Mouse (Mus musculus) adipocyte (in vitro differentiated cells): ENCODE data around the gene Tubal3.
A peak's percentile ranks its signal among the peaks of the same experiment; 100 is the strongest.
"Not testable (repeated sequence)": the region's sequence is repeated elsewhere in the genome, so short reads cannot be mapped to it uniquely, and the experiment has no call there.

Experiments
- DNase-seq: peaks from one replicate; pipeline ENCODE4 v3.0.0-alpha.2; 2016; ENCODE audit warnings: low spot score

Gene Tubal3

GRCm38 (mm10) chr13:3917571-3918311, at the start of gene Tubal3, which contains the start of gene Net1:
TSS of gene Tubal3 (plus strand) at chr13:3918274.
TSS of gene Net1 (minus strand) at chr13:3918220.
- DNase-seq: peak; percentile 82

GRCm38 (mm10) chr13:3869901-3870300, 48.2 kb upstream of the Tubal3 start:
- DNase-seq: no peak

DNA sequence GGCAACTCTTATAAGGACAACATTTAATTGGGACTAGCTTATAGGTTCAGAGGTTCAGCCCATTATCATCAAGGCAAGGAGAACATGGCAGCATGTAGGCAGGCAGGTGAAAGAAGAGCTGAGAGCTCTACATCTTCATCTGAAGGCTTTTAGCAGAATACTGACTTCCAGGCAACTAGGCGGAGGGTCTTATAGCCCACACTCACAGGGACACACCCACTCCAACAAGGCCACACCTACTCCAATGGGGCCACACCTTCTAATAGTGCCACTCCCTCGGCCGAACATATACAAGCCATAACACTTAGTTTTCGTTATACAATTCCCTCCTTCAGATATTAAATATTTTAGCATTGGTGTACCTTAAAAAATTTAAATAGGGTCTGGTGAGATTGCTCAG, 45.2 kb upstream of the Tubal3 start:
- no peak for DNase-seq

DNA sequence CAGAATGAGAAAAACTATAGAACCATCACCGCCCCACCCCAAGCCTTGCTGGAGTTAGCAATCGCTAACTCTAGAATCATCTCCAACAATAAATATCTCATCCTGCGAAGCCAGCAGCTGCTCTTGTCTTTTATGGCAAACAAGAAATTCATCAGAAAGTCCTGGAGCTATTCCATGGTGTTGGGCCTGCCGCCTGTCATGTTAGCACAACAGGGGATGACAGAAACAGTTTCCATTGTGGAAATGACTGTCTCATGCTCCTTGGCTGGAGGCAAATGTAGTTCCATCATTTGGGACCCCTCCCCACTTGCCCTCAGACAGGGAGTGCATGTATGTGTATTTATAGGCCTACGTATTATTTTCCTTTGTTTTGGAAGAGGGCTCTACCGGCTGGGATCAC, 41.6 kb upstream of the Tubal3 start:
- DNase-seq: no peak

GRCm38 (mm10) chr13:3877185-3877584, 40.9 kb upstream of the Tubal3 start:
- DNase-seq: no peak

DNA sequence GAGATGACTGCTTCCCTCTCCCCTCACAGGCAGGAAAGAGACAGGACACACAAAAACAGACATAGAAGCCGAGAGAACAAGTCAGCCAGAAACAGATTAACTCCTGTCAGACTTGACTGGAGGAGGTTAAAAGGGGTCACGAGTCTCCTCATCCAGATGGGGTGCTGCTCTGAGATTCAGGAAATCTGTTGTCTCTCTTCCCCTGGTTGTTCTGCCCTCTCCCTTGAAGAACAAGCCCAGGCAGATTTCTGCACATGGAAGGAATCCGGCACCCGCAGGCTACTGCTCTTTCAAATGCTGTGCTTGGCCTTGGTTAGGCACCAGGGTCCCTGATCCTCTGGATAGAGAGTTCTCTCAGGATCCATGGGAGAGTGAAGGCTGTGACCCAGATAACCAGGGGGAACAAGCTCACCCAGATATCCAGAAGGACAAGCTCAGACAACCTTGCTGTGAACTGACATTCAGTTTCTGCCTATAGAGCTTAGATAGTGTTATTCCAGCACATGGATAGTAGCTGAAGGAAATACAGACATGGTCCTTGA, 40.3 kb upstream of the Tubal3 start:
- no peak for DNase-seq

GRCm38 (mm10) chr13:3886663-3887062, 31.4 kb upstream of the Tubal3 start:
- no peak for DNase-seq

GRCm38 (mm10) chr13:3889111-3889510, 29.0 kb upstream of the Tubal3 start:
- DNase-seq: no peak

- no peak for DNase-seq
Observed at GRCm38 (mm10) chr13:3890061-3890460, 28.0 kb upstream of the Tubal3 start.

DNA sequence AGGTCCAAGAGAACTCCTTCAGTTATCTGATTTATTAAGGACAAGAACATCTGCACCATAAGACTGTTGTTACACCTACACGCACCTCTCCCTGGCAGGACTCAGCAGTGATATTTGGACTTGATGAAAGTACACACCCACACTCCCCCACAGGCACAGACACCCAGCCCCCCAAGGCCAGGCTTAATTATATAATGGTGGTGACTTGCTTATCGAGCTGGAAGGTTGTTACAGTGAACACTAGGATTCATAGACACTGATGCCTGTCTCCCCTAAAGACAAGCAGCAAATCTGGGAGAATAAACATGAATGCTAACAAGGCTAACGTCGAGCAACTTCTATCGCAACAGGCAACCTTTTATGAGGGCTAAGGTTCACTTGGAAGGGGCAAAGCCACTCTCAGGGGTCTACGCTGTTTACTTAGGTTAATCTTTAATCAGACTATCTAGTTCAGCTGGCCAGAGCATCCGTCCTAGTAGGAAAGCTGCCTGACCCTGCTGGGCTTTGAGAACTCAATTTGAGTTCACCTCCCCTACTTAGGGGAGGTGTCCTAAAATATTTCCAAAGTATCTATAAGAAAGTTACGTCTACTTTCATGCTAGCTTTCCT, 26.5 kb upstream of the Tubal3 start:
- no peak for DNase-seq

DNA sequence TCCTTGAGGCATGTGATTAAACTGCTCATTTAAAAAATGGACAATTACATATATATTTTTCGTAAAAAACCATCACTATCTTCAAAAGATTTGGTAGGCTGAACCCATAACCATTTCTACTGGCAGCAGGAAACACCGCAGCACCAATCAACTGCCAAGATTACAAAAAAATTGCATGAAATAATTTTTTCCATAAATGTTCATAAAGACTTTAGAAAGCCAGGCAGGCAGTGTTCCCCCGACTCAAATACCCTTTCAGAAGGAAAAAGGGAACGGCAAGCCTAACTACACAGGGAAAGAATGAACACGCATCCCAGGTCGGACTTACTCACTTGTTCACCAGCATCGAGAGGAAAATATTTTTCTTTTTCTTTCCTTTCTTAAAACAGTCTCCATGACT, 25.5 kb upstream of the Tubal3 start:
- DNase-seq: no peak

- DNase-seq: peak; percentile 87
Observed at GRCm38 (mm10) chr13:3893126-3893734, 24.8 kb upstream of the Tubal3 start.

DNA sequence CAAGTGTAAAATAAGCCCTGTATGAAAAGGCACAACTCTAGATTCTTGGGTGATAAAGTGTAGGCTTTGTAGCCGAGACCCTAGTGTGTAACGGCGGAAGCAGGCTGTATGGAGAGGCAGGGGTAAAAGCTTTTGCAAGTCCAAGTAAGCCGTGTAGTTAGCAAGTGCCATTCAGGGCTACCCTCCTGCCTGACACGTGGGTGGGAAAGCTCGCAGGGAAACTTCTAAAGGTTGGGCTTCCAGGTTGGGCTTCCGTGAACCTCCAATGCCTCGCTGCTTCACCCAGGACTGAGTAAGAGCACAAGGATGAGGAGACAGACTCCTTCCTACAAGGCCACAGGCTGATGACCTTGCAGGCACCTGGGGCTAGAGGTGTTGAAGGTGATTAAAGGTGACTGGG, 23.5 kb upstream of the Tubal3 start:
- DNase-seq: no peak

- peak; percentile 94 for DNase-seq
Observed at GRCm38 (mm10) chr13:3895397-3895980, 22.6 kb upstream of the Tubal3 start.

GRCm38 (mm10) chr13:3896032-3896431, 22.0 kb upstream of the Tubal3 start:
- DNase-seq: no peak

DNA sequence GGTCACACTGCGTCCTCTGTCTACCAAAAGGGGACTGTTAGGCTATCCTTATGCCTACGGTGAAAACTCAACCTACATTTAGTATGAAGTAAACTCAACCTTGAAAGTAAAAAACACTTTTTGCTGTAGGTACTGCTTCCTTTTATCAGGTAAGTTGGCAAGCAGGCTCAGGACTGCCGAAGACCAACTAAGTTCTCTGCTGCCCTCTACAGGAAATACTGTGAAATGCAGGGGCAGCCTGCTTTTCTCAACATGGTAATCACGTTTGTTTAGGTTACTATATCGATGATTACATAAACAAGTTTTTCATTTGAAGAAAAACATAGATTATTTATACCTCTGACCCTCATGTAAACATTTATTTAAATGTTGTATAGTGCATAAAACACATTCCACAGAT, 21.2 kb upstream of the Tubal3 start:
- DNase-seq: peak; percentile 82

DNA sequence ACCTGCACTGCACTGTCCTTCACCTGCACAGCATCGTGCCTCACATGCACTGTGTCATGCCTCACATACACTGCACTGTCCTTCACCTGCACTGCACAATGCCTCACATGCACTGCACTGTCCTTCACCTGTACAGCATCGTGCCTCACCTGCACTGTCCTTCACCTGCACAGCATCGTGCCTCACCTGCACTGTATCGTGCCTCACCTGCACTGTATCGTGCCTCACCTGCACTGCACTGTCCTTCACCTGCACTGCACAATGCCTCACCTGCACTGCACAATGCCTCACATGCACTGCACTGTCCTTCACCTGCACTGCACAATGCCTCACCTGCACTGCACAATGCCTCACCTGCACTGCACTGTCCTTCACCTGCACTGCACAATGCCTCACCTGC, 19.9 kb upstream of the Tubal3 start:
- not testable (repeated sequence) for DNase-seq

GRCm38 (mm10) chr13:3899301-3899700, 18.8 kb upstream of the Tubal3 start:
- DNase-seq: no peak

- DNase-seq: no peak
Observed at GRCm38 (mm10) chr13:3907151-3907696, 10.8 kb upstream of the Tubal3 start.

DNA sequence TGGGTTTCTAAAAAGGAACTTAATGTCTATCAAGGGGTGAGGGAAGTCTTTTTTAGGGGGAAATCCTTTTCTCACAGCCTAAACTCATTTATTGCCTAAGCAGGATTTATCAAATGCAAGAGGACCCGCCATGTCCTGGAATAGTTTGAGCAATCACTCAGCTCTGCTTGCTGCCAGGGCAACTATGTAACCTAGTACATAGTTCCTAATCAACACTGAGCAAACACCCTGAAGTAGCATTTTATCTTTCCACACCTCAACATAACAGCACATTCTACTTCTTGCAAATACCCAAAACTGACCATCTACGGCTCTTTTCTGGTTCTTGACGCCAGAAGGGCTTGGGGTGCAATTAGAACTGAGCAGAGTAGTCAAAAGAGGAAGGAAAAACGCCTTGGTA, 9.8 kb upstream of the Tubal3 start:
- peak; percentile 29 for DNase-seq

DNA sequence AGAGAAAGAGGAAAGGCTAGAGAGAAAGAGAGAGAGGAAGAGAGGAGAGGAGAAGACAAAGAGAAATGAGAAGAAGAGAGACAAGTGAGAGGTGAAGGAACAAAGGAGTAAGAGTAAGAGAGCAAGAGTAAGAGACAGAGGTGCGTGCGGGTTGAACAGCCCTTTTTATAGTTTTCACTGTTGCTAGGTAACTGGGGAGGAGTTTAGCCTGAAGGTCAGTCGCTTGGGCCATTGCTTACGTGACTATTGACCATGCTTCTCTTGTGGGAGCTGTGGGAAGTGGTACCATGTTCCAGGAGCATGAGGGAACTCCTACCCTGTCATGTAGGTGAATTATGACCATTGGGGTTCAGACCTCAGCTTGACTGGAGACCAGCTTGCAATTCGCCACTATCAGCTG, 7.7 kb upstream of the Tubal3 start:
- DNase-seq: no peak

DNA sequence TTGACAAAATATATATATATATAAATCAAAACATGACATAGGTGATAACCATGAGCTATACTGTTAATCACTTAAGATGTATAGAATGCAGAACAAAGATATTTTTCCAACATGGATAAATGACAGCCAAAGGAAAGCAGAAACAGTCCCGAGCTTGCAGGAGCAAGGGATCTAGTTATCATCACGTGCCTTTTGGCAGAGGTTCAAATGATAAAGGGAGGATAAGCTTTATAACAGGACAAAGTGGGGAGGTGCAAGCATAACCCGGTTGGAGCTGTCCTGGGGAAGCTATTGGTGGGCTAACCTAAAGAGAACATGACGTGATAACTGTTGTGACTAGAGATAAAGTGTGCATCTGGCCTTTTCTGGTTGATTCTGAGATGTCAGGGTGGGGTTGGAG, 4.6 kb upstream of the Tubal3 start:
- DNase-seq: no peak
